Mouse (Mus musculus): ENCODE measurements at regions not wholly inside any gene's neighbourhood (a gene's known extent, or its start where the extent isn't known, plus 50 kb on each side); places are given as distances from the start of the nearest gene placed in this dataset.
A peak's percentile ranks its signal among the peaks of the same experiment; 100 is the strongest.

- peak; percentile 18 for DNase-seq (ENCODE audit: low read depth)
- no peak for TF ChIP-seq CTCF (IDR thresholded peaks at IDR 0.05; ENCODE audit: borderline replicate concordance, extremely low read depth, insufficient read depth, insufficient read length)
- no peak for TF ChIP-seq POLR2A (IDR thresholded peaks at IDR 0.05; ENCODE audit: borderline replicate concordance, extremely low read depth, insufficient read depth, insufficient read length, poor library complexity, severe bottlenecking)
Observed at GRCm38 (mm10) chr10:112795938-112796337, 132.9 kb downstream of the Atxn7l3b start.

- TF ChIP-seq POLR2A (IDR thresholded peaks at IDR 0.05; ENCODE audit: borderline replicate concordance, extremely low read depth, insufficient read depth, insufficient read length, poor library complexity, severe bottlenecking) (no peak), CTCF (IDR thresholded peaks at IDR 0.05; ENCODE audit: borderline replicate concordance, extremely low read depth, insufficient read depth, insufficient read length) (no peak)
- no peak for DNase-seq (ENCODE audit: low read depth)
Observed at GRCm38 (mm10) chr10:112795473-112795872, 133.3 kb downstream of the Atxn7l3b start.

DNA sequence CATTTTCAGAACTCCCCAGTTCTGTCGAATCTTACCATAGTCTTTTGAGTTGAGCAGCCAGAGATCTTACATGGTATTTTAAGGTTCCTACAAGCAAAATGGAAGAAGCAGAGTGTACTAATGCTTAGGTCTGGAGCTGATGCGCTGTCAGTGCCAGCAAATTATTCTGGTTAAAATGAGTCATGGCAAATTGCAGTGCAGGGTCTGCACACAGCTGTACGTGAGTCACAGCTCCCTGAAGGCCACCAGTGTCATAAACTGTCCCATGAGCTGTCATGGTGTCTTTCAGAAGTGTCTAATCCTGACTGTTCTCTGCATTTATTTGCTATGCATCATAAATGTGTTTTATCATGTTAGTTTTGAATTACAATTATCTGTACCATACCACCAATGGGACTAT lies 140.6 kb downstream of the Atxn7l3b start:
- TF ChIP-seq POLR2A (IDR thresholded peaks at IDR 0.05; ENCODE audit: borderline replicate concordance, extremely low read depth, insufficient read depth, insufficient read length, poor library complexity, severe bottlenecking) (no peak), CTCF (IDR thresholded peaks at IDR 0.05; ENCODE audit: borderline replicate concordance, extremely low read depth, insufficient read depth, insufficient read length) (no peak)
- DNase-seq (ENCODE audit: low read depth): no peak

GRCm38 (mm10) chr10:112774262-112774661 lies 154.5 kb downstream of the Atxn7l3b start:
- no peak for TF ChIP-seq POLR2A (IDR thresholded peaks at IDR 0.05; ENCODE audit: borderline replicate concordance, extremely low read depth, insufficient read depth, insufficient read length, poor library complexity, severe bottlenecking)
- TF ChIP-seq CTCF (IDR thresholded peaks at IDR 0.05; ENCODE audit: borderline replicate concordance, extremely low read depth, insufficient read depth, insufficient read length): no peak

DNA sequence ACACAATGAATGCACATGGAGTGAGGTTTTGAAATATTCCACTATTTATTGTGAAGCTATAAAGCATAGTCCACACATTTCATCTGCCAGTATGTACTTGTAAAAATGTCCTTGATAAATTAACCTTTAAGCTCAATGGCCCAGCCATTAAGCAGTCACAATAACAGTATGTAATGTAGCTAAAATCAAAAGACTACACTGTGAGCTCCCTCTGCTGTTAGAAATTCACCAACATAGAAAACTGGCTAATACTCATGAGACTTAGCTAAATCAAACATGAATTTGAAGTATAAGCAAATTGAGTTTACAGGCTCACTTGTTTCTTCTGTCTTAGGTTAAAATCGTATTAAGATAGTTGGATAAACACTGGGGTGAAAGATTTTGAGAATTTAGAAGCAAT lies 182.1 kb downstream of the Atxn7l3b start:
- peak; percentile 71 for DNase-seq (ENCODE audit: low read depth)
- TF ChIP-seq POLR2A (IDR thresholded peaks at IDR 0.05; ENCODE audit: borderline replicate concordance, extremely low read depth, insufficient read depth, insufficient read length, poor library complexity, severe bottlenecking): no peak

More at GRCm38 (mm10) chr10:112774262-112774661, 154.5 kb downstream of the Atxn7l3b start:
- DNase-seq (ENCODE audit: low read depth): no peak

GRCm38 (mm10) chr10:112743527-112743926 lies 185.3 kb downstream of the Atxn7l3b start:
- DNase-seq (ENCODE audit: low read depth): no peak
- TF ChIP-seq POLR2A (IDR thresholded peaks at IDR 0.05; ENCODE audit: borderline replicate concordance, extremely low read depth, insufficient read depth, insufficient read length, poor library complexity, severe bottlenecking) (no peak), CTCF (IDR thresholded peaks at IDR 0.05; ENCODE audit: borderline replicate concordance, extremely low read depth, insufficient read depth, insufficient read length) (no peak)

- no peak for TF ChIP-seq POLR2A (IDR thresholded peaks at IDR 0.05; ENCODE audit: borderline replicate concordance, extremely low read depth, insufficient read depth, insufficient read length, poor library complexity, severe bottlenecking)
- no peak for TF ChIP-seq CTCF (IDR thresholded peaks at IDR 0.05; ENCODE audit: borderline replicate concordance, extremely low read depth, insufficient read depth, insufficient read length)
- no peak for DNase-seq (ENCODE audit: low read depth)
Observed at GRCm38 (mm10) chr10:112742123-112742522, 186.7 kb downstream of the Atxn7l3b start.

Data from brain, embryonic 14.5 days (tissue).